Mouse (Mus musculus) embryonic facial prominence, embryonic 11.5 days (tissue): Measurements from ENCODE around the gene Cr2. TPM values are rescaled to one million over a fixed set of nuclear protein-coding genes. Genes with fewer than 3 reads are reported as not detected.

Experiments used
- ATAC-seq: fragments of 200-750 bp; cut with Nextera tagmentation; replicated peaks from 2 replicates; pipeline ENCODE4 v1.8.0; 2017; ENCODE audit warnings: low read depth; ENCODE audit not compliant: insufficient number of reproducible peaks, low FRiP score, low TSS enrichment
- DNase-seq: peaks from one replicate; pipeline ENCODE4 v3.0.0-alpha.2; 2015; ENCODE audit warnings: low spot score
- H3K27ac ChIP-seq: fragments of 300-500 bp; sonication (generic); replicated peaks from 2 replicates; pipeline ENCODE4 v1.5.1; 2014; ENCODE audit warnings: mild to moderate bottlenecking, low read depth, low read length, control low read depth
- H3K27me3 ChIP-seq: fragments of 300-500 bp; sonication (generic); 2 replicates; pipeline ENCODE4 v1.6.1; 2014; ENCODE audit warnings: mild to moderate bottlenecking, low read length, moderate library complexity, mixed read lengths; ENCODE audit not compliant: control insufficient read depth, insufficient read depth
- H3K36me3 ChIP-seq: fragments of 300-500 bp; sonication (generic); replicated peaks from 2 replicates; pipeline ENCODE4 v1.6.1; 2014; ENCODE audit warnings: low read depth, mild to moderate bottlenecking, low read length, moderate library complexity, mixed read lengths; ENCODE audit not compliant: control insufficient read depth, insufficient read depth
- H3K4me1 ChIP-seq: fragments of 300-500 bp; sonication (generic); 2 replicates; pipeline ENCODE4 v1.6.1; 2014; ENCODE audit warnings: low read length, mixed read lengths; ENCODE audit not compliant: control insufficient read depth, insufficient read depth
- H3K4me2 ChIP-seq: fragments of 300-500 bp; sonication (generic); 2 replicates; pipeline ENCODE4 v1.6.1; 2014; ENCODE audit warnings: low read depth, mild to moderate bottlenecking, control low read depth, low read length, moderate library complexity
- H3K4me3 ChIP-seq: fragments of 300-500 bp; sonication (generic); 2 replicates; pipeline ENCODE4 v1.5.1; 2014; ENCODE audit warnings: low read depth, low read length, control low read depth
- H3K9ac ChIP-seq: fragments of 300-500 bp; sonication (generic); replicated peaks from 2 replicates; pipeline ENCODE4 v1.6.1; 2014; ENCODE audit warnings: mild to moderate bottlenecking, control low read depth, low read length
- H3K9me3 ChIP-seq: fragments of 300-500 bp; sonication (generic); replicated peaks from 2 replicates; pipeline ENCODE4 v1.6.1; 2016; ENCODE audit warnings: mild to moderate bottlenecking, low read length, inconsistent platforms, mixed read lengths; ENCODE audit not compliant: control insufficient read depth
- WGBS: fragments of 180-500 bp; shearing (Covaris S2); extraction: QIAGEN DNeasy Blood & Tissue Kit; methylation state at CpG from one replicate; pipeline ENCODE4 v1.1.7; 2014; 5-methylcytosine and 5-hydroxymethylcytosine counted together
- polyA plus RNA-seq: library from polyadenylated mRNA; unstranded; fragments of >200 nt; fragmentation: Nextera tagmentation; extraction: Ambion mirVana; gene quantifications from 2 replicates; pipeline ENCODE4 v1.2.1, GENCODE M21; 2014

Cr2 gene
- polyA plus RNA-seq, 1 experiment from 2014 or later: 0.17 TPM

DNA sequence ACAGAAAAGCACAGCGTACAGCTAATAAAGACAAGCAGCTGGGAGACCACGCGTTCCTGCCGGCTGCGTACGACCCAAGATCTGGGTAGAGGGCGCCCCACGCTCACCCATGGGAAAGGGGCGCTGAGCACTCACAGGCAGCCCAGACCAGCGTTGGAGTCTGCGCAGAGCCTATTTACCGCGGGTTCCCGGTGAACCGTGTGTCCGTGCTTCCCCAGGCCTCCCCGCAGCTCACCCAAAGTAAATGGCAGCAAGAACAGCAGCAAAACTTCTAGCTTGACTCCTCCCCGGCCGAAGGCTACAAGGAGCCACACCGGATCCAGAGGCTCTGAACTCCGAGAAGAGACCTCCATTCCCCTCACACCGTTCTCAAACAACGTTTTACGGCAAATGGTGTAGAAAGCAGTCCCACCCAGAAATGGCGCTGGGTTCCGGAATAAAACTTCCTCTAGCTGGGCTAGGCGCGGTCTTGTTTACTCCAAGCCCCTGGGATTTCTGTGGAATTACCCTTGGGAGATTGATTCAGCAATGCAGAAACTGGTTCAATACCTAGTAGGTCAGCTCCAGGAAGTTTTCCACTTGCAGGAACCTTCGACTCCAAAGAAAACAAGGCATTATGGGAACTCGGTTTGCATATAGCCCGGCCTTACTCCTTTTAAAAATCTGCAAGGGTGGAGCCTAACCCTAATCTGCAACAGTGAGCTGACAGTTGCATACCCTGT is 45.4 kb downstream of the Cr2 start, which contains the start of gene Cr1l:
Cr1l (minus strand) TSS at position 634 of the 722 bp plus-strand sequence.
- Histone ChIP-seq H3K27ac (peak within 1 kb of the TSS; percentile 84), H3K4me3 (peak within 1 kb of the TSS; percentile 34), H3K9me3 (no peaks in the 10 kb centered on the region), H3K36me3 (no peaks in the 10 kb centered on the region), H3K27me3 (no peaks in the 10 kb centered on the region), H3K4me2 (peak within 1 kb of the TSS; percentile 44), H3K4me1 (no peaks in the 10 kb centered on the region), H3K9ac (peak within 1 kb of the TSS; percentile 86)
- WGBS: under 1% methylated on average over 31 of the region's 31 CpGs
- DNase-seq (peak; percentile 93), ATAC-seq (peak; percentile 100)

DNA sequence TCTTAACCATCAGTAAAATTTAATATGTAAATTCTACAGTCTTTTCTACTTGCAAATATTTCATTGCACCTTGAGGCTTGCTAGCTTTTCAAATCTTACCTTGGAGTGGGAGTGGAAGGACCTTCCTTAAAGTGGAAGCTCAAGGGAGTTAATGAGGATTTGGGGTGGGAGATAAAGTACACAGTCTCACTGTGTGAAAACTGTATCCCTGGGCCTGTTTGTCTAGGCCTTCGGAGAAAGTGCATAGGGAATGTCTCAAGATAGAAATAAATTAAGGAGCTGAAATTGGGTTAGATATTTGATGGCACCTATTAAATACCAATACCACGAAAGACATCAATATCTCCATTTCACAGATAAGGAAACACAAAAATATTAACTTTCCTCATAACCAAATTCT is 46.0 kb downstream of the Cr2 start:
- H3K9ac ChIP-seq: peak overlapping the region; percentile 86
- no peak for ATAC-seq
- WGBS: 17% methylated on average over 2 of the region's 2 CpGs

DNA sequence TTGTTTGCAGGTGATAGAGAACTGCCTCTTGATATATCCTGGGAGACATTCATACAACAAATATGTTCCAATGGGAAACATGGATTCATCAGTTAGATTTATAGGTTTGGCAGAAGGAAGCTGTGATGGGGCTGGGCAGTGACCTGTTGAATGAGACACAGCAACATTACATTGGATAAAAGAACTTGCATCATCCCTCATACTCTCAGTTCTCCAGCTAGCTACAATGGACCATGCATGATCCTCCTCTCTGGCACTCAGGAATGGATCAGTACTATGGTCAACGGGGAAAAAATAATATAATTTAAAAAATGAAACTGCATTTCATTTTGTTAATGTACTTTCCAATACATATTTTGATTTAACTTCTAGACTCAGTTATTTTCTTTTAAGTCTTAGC is 46.6 kb downstream of the Cr2 start:
- no peak overlapping the region for H3K4me3 ChIP-seq
- 84% methylated on average over 1 of the region's 1 CpGs for WGBS
- no peaks in the 10 kb centered on the region for H3K36me3 ChIP-seq
- H3K27me3 ChIP-seq: no peaks in the 10 kb centered on the region
- H3K9ac ChIP-seq: no peak overlapping the region
- H3K9me3 ChIP-seq: no peaks in the 10 kb centered on the region
- no peaks in the 10 kb centered on the region for H3K4me1 ChIP-seq
- H3K27ac ChIP-seq: no peak overlapping the region
- DNase-seq (no peak), ATAC-seq (no peak)
- no peak overlapping the region for H3K4me2 ChIP-seq

More for the DNA sequence above, 46.0 kb downstream of the Cr2 start:
- no peak for DNase-seq
- Histone ChIP-seq H3K4me2 (peak overlapping the region; percentile 44), H3K36me3 (no peaks in the 10 kb centered on the region), H3K4me1 (no peaks in the 10 kb centered on the region), H3K9me3 (no peaks in the 10 kb centered on the region), H3K4me3 (peak overlapping the region; percentile 34), H3K27me3 (no peaks in the 10 kb centered on the region), H3K27ac (peak overlapping the region; percentile 84; the same call in 1 of the 2 replicates)

DNA sequence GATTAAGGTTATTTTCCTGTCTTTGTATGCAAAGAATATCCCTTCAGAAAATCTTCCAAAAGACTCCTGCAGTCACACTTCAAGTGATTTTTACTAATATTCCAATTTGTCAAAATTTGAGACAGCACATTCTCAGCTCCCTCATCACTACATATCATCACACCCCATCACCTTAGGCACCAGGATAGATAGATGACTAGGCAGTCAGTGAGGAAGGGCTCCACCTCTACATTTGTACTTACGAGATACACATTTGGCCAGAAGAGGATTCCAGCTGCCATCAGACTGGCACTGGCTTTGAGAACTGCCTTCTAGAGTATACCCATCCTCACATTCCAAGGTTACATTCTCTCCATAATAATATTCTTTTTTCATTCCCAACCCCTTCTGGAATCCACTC is 62.1 kb downstream of the Cr2 start:
- H3K27ac ChIP-seq: no peak overlapping the region
- no peaks in the 10 kb centered on the region for H3K9me3 ChIP-seq
- no peaks in the 10 kb centered on the region for H3K36me3 ChIP-seq
- H3K4me1 ChIP-seq: no peaks in the 10 kb centered on the region
- no peak overlapping the region for H3K4me3 ChIP-seq
- no peak overlapping the region for H3K4me2 ChIP-seq
- H3K9ac ChIP-seq: no peak overlapping the region
- ATAC-seq (no peak), DNase-seq (no peak)
- no peaks in the 10 kb centered on the region for H3K27me3 ChIP-seq
- 96% methylated on average over 1 of the region's 1 CpGs for WGBS

DNA sequence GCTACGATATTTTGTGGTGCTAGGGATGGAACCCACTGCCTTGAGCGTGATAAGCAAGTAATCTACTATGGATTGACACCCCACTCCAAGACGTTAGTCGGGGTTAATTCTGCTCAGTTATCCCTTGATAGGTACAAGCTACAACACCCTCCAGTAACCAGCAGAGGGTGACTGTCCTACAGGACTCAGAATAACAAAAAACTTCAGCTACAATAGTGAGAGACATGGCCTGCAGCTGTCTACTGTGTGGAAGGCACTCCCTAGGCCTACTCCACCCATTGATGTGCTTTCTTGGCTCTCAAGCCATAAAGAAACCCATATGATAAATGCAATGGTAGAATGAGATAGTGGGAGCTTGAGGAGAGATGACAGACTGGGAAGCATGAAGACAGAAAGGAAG is 62.9 kb downstream of the Cr2 start:
- Histone ChIP-seq H3K9ac (no peak overlapping the region), H3K9me3 (no peaks in the 10 kb centered on the region), H3K4me2 (no peak overlapping the region), H3K4me3 (no peak overlapping the region), H3K27ac (no peak overlapping the region), H3K4me1 (no peaks in the 10 kb centered on the region), H3K36me3 (no peaks in the 10 kb centered on the region), H3K27me3 (no peaks in the 10 kb centered on the region)
- DNase-seq (no peak), ATAC-seq (no peak)
- WGBS: 82% methylated on average over 4 of the region's 4 CpGs

DNA sequence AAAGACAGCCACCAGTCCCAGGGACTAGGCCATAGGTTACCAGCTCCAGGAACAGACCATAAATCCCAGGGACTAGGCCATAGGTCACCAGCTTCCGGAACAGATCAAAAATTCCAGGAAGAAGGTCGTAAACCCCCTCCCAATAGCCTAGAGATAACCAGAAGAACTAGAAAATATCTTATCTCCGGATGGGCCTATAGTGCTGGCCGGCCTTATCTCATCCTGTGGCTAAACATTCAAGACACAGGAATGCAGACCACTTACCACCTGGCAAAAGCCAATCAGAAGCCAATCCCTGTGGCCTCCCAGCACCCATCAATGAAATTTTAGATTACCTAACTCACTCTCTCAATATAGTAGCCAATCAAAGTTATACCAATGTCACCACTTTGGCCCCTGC is 75.8 kb downstream of the Cr2 start:
- Histone ChIP-seq H3K36me3 (no peaks in the 10 kb centered on the region), H3K27me3 (no peaks in the 10 kb centered on the region), H3K27ac (no peak overlapping the region), H3K9ac (no peak overlapping the region), H3K9me3 (no peaks in the 10 kb centered on the region), H3K4me2 (no peak overlapping the region), H3K4me1 (no peaks in the 10 kb centered on the region), H3K4me3 (no peak overlapping the region)
- DNase-seq (no peak), ATAC-seq (no peak)
- 89% methylated on average over 4 of the region's 4 CpGs for WGBS

DNA sequence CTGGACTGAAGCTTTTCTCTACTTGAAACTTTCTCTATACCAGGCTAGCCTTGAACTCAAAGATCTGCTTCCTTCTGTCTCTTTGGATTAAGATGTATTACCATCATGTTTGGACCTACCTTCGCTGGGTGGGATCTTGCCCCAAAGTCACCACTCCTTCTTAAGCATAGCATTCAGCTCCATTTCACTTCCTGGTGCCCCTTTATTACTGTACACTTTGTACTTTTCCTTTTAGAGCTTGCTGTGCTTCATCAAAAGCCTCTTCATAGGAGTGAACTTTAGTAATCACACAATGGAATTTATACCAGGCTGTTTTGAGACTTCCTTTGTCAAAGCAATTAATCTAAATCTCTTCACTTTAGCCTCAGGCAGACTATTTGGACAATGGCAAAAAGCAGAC is 78.5 kb downstream of the Cr2 start:
- Histone ChIP-seq H3K9me3 (no peaks in the 10 kb centered on the region), H3K4me3 (no peak overlapping the region), H3K4me2 (no peak overlapping the region), H3K36me3 (no peaks in the 10 kb centered on the region), H3K27ac (no peak overlapping the region), H3K27me3 (no peaks in the 10 kb centered on the region), H3K9ac (no peak overlapping the region), H3K4me1 (no peaks in the 10 kb centered on the region)
- 94% methylated on average over 1 of the region's 1 CpGs for WGBS
- no peak for DNase-seq
- no peak for ATAC-seq

DNA sequence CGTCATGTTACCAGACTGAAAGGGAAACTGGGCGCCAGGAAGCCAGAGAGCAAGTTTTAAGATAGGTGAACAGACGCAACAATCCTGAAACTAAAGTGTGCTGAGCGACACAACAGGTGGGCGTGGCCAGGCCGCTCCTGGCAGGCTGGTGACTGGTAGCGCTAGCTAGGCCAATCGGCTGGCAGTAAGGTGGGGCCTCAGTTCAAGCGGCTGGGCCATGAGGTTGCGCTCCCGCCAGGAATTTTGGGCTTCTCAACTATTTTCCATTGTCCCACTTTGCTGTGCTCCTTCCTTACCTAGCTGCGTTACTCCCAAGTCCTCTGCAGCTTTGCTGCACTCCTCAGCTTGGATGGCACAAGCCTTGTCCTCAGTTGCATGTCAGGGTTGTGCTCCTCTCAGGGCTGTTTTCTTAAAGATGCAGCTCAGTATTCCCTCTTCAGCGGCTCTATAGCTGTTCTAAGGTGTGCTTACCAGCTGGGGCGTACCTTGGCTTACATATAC is 84.2 kb downstream of the Cr2 start, which contains the start of gene Cd46:
Cd46 (minus strand) TSS at position 30 of the 501 bp plus-strand sequence.
- Histone ChIP-seq H3K4me1 (no peaks in the 10 kb centered on the region), H3K4me3 (peak within 1 kb of the TSS; percentile 28), H3K36me3 (no peaks in the 10 kb centered on the region), H3K4me2 (peak within 1 kb of the TSS; percentile 49), H3K27ac (no peak within 1 kb of the TSS), H3K9ac (peak within 1 kb of the TSS; percentile 40), H3K9me3 (no peaks in the 10 kb centered on the region), H3K27me3 (no peaks in the 10 kb centered on the region)
- DNase-seq (peak; percentile 80), ATAC-seq (peak; percentile 94)
- 5% methylated on average over 14 of the region's 14 CpGs for WGBS
